In the genomic region with DNA sequence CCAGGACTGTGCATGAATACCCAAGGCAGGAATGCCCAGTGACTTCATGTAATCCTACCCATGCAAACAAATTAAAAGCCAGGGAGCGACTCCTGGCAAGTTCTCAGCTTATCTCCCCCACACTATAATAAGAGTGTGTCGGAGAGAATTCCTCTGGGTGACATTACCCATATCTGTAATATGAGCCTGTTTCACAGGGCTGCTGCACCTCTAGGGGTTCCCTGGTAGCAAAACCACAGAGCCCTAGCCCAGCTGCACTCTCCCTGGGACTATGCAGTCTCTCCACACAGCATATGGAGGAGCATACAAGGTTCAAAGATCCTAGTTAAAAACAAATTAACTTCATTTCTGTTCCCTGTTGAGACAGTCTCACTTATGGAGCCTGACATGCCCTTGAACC, we compare ENCODE assay signal across 14 mouse cellular contexts. TPM values are rescaled to one million over a fixed set of nuclear protein-coding genes. Genes with fewer than 3 reads are reported as not detected.
DNase-seq lines count a peak whose midpoint lies in the region; ATAC-seq and TF ChIP-seq lines count a peak whose summit lies in the region.
"Had no signal": no experiment of that assay in that cellular context is flagged by ENCODE, and none has a peak within 500 bp of the region (broad histone marks: within the 10 kb centered on the region; RNA-seq: fewer than 3 reads in every experiment).

No protein-coding gene starts in this region.

- no peak for DNase-seq in kidney, adult 8-10 months
- DNase-seq in Patski (ENCODE audit: low read depth, low spot score) = peak; percentile 68
- no peak for DNase-seq in heart, embryonic 10.5 days (ENCODE audit: low spot score)
- no peak for DNase-seq in yolk sac, embryonic 10.5 days (ENCODE audit: low spot score)
- DNase-seq in cerebellum, adult 8-10 months = no peak
- DNase-seq in right cerebral cortex, postnatal 25 days = no peak
- DNase-seq: adrenal gland, adult 2 months; cerebellum, postnatal 25 days; right cerebral cortex, postnatal 14 days had no signal

- H3K27ac ChIP-seq in kidney, embryonic 16.5 days (ENCODE audit: low read length) = no peak overlapping the region
- peak overlapping the region; percentile 53; the same call in 1 of the 2 replicates for H3K27ac ChIP-seq in heart, embryonic 10.5 days
- H3K27ac ChIP-seq: intestine, embryonic 15.5 days; liver, embryonic 12.5 days had no signal

- H3K4me3 ChIP-seq in kidney, embryonic 16.5 days (ENCODE audit: low read length) = no peak overlapping the region
- no peak overlapping the region for H3K4me3 ChIP-seq in heart, embryonic 10.5 days
- H3K4me3 ChIP-seq: intestine, embryonic 15.5 days; liver, embryonic 12.5 days had no signal

- 29% methylated on average over 2 of the region's 2 CpGs for WGBS in kidney, embryonic 16.5 days
- WGBS in heart, embryonic 10.5 days = 28% methylated on average over 2 of the region's 2 CpGs

- H3K9ac ChIP-seq in kidney, embryonic 16.5 days (replicated peaks; ENCODE audit: low read length) = no peak overlapping the region
- H3K9ac ChIP-seq: intestine, embryonic 15.5 days; liver, embryonic 12.5 days had no signal

- no peaks in the 10 kb centered on the region for H3K9me3 ChIP-seq in kidney, embryonic 16.5 days (ENCODE audit: low read length)
- H3K9me3 ChIP-seq in heart, embryonic 10.5 days = no peaks in the 10 kb centered on the region
- H3K9me3 ChIP-seq: intestine, embryonic 15.5 days; liver, embryonic 12.5 days had no signal

- H3K36me3 ChIP-seq in kidney, embryonic 16.5 days (ENCODE audit: insufficient read depth, low read length) = peaks cover 10% of the 10 kb centered on the region; the same call in 1 of the 2 replicates
- peaks cover 55% of the 10 kb centered on the region for H3K36me3 ChIP-seq in heart, embryonic 10.5 days

- H3K27me3 ChIP-seq in kidney, embryonic 16.5 days (ENCODE audit: insufficient read depth, low read length) = no peaks in the 10 kb centered on the region
- H3K27me3 ChIP-seq in Patski = no peaks in the 10 kb centered on the region
- H3K27me3 ChIP-seq in heart, embryonic 10.5 days (ENCODE audit: insufficient read depth, poor library complexity, severe bottlenecking) = no peaks in the 10 kb centered on the region
- H3K27me3 ChIP-seq: intestine, embryonic 15.5 days; liver, embryonic 12.5 days had no signal

- in situ Hi-C loops in Patski (cut with MboI; ENCODE audit: low pct_unique_long_range_greater_than_20kb) = no loop called here

- no peak overlapping the region for H3K4me2 ChIP-seq in kidney, embryonic 16.5 days (replicated peaks; ENCODE audit: low read depth, low read length)
- H3K4me2 ChIP-seq: intestine, embryonic 15.5 days; liver, embryonic 12.5 days had no signal

- peak; percentile 2 for TF ChIP-seq CTCF in Patski (IDR thresholded peaks at IDR 0.05)

- H3K4me1 ChIP-seq in kidney, embryonic 16.5 days (ENCODE audit: insufficient read depth, low read length) = peaks cover 15% of the 10 kb centered on the region; the same call in 1 of the 2 replicates
- peaks cover 25% of the 10 kb centered on the region for H3K4me1 ChIP-seq in heart, embryonic 10.5 days
- H3K4me1 ChIP-seq: intestine, embryonic 15.5 days; liver, embryonic 12.5 days had no signal

- POLR2A ChIA-PET in Patski (lab: Charles Lee) = no interaction called here

- peak; percentile 71 for ATAC-seq in kidney, embryonic 16.5 days (ENCODE audit: low FRiP score, low TSS enrichment)
- peak; percentile 61 for ATAC-seq in Patski
- ATAC-seq in megakaryocyte-erythroid progenitor cell, adult 5-6 weeks (replicated peaks; ENCODE audit: low FRiP score, low TSS enrichment, poor library complexity, severe bottlenecking) = 0 out of 2 replicates have a peak, but pooled peaks have one; percentile 41
- ATAC-seq: CD4-positive, CD25-positive, alpha-beta regulatory T cell, adult 4 months; intestine, embryonic 15.5 days; liver, embryonic 12.5 days had no signal

- CTCF ChIA-PET in Patski (lab: Charles Lee) = interaction anchor here (0.9 to 1.2 kb wide), 3 partner anchors 10 to 133 kb away, joined by 4 to 6 read pairs (median 4); a partner anchor contains a TSS

RNA-seq across cellular contexts. Expression of a gene that starts 30.7 kb away (rescaled TPM):
- 39.0 and 39.5 TPM in 2 replicates for polyA plus RNA-seq in kidney, embryonic 16.5 days (2015; fragmentation: Nextera tagmentation; extraction: Ambion mirVana)
- polyA plus RNA-seq in Patski (2021) = 27.9 TPM
- 48.1 and 57.5 TPM in 2 replicates for polyA plus RNA-seq in heart, embryonic 10.5 days (2016; fragmentation: Nextera tagmentation; extraction: Ambion mirVana)
- total RNA-seq in megakaryocyte-erythroid progenitor cell, adult 5-6 weeks (2014; fragmentation: Nextera tagmentation) = 28.4 and 42.0 TPM in 2 replicates
- 46.9 and 50.6 TPM in 2 replicates for total RNA-seq in megakaryocyte-erythroid progenitor cell, adult 5-6 weeks (2017)

RNA-seq across cellular contexts. Expression of a gene that starts 39.1 kb away (rescaled TPM):
- 8.3 and 10.5 TPM in 2 replicates for polyA plus RNA-seq in kidney, embryonic 16.5 days (2015; fragmentation: Nextera tagmentation; extraction: Ambion mirVana)
- polyA plus RNA-seq in Patski (2021) = 4.5 TPM
- 8.4 and 11.0 TPM in 2 replicates for polyA plus RNA-seq in heart, embryonic 10.5 days (2016; fragmentation: Nextera tagmentation; extraction: Ambion mirVana)
- total RNA-seq in megakaryocyte-erythroid progenitor cell, adult 5-6 weeks (2014; fragmentation: Nextera tagmentation) = 42.8 and 42.9 TPM in 2 replicates
- 49.8 and 50.6 TPM in 2 replicates for total RNA-seq in megakaryocyte-erythroid progenitor cell, adult 5-6 weeks (2017)

RNA-seq across cellular contexts. Expression of a gene that starts 57.2 kb away (rescaled TPM):
- 13.7 and 17.9 TPM in 2 replicates for polyA plus RNA-seq in kidney, embryonic 16.5 days (2015; fragmentation: Nextera tagmentation; extraction: Ambion mirVana)
- polyA plus RNA-seq in Patski (2021) = 53.9 TPM
- polyA plus RNA-seq in heart, embryonic 10.5 days (2016; fragmentation: Nextera tagmentation; extraction: Ambion mirVana) = 16.0 and 20.1 TPM in 2 replicates
- 129 and 135 TPM in 2 replicates for total RNA-seq in megakaryocyte-erythroid progenitor cell, adult 5-6 weeks (2014; fragmentation: Nextera tagmentation)
- 104 and 124 TPM in 2 replicates for total RNA-seq in megakaryocyte-erythroid progenitor cell, adult 5-6 weeks (2017)
